Comparison of ENCODE assay signal across 8 mouse cellular contexts in genomic region chr7:81211760-81212159, GRCm38 (mm10). TPM values are rescaled to one million over a fixed set of nuclear protein-coding genes. Genes with fewer than 3 reads are reported as not detected.
A peak's percentile ranks its signal among the peaks of the same experiment; 100 is the strongest.
DNase-seq lines count a peak whose midpoint lies in the region; ATAC-seq lines count a peak whose summit lies in the region.

No protein-coding gene starts in this region.

- peak overlapping the region; percentile 48 for H3K4me3 ChIP-seq in neural tube, embryonic 15.5 days (replicated peaks)

- H3K36me3 ChIP-seq in neural tube, embryonic 15.5 days, result no peaks in the 10 kb centered on the region

- H3K27ac ChIP-seq in neural tube, embryonic 15.5 days (replicated peaks), result no peak overlapping the region

- peaks cover 62% of the 10 kb centered on the region for H3K27me3 ChIP-seq in neural tube, embryonic 15.5 days (replicated peaks)

- H3K9ac ChIP-seq in neural tube, embryonic 15.5 days (replicated peaks), result no peak overlapping the region

- 4% methylated on average over 8 of the region's 8 CpGs for WGBS in neural tube, embryonic 15.5 days

- no peak for ATAC-seq in CD4-positive, CD25-positive, alpha-beta regulatory T cell, adult 4 months
- ATAC-seq in neural tube, embryonic 15.5 days (ENCODE audit: low FRiP score), result no peak

- H3K9me3 ChIP-seq in neural tube, embryonic 15.5 days (replicated peaks), result no peaks in the 10 kb centered on the region

- peaks cover 21% of the 10 kb centered on the region for H3K4me1 ChIP-seq in neural tube, embryonic 15.5 days

- peak overlapping the region; percentile 61 for H3K4me2 ChIP-seq in neural tube, embryonic 15.5 days

- intact Hi-C loops in heart, postnatal 14 days (cut with DNase I), result loop anchor here (2.0 kb wide), 2 partner anchors 45 to 119 kb away; no protein-coding TSS in a partner anchor

- peak; percentile 32 for DNase-seq in CD4-positive, CD25-positive, alpha-beta regulatory T cell, adult 2 months (ENCODE audit: low read depth, low spot score)
- peak; percentile 50 for DNase-seq in embryo, embryonic 10 days (ENCODE audit: low spot score)
- DNase-seq in heart, postnatal 14 days, result peak; percentile 39 to 41
- DNase-seq in kidney, postnatal 36 days, result peak; percentile 65 to 75
- no peak for DNase-seq in cerebellum, postnatal 4 days (ENCODE audit: low spot score in 2 of 2)
- no peak for DNase-seq in cerebellum, postnatal 25 days

RNA-seq across cellular contexts. Expression of gene Pde8a, which starts 1.6 kb away (rescaled TPM):
- polyA plus RNA-seq in CD4-positive, CD25-positive, alpha-beta regulatory T cell, adult 4 months (2017; shearing (Covaris generic)), result 1 to 10 TPM; 1.9 to 2.4 TPM
- total RNA-seq in heart, postnatal 14 days (2021), result 10 to 100 TPM; 13.2 to 14.6 TPM
- 2.5 TPM in 2 replicates for polyA plus RNA-seq in neural tube, embryonic 15.5 days (2015; fragmentation: Nextera tagmentation; extraction: Ambion mirVana)

Comparison
In these comparisons a context has a peak if more than half of its experiments do, and no peak if none do; other contexts are left out.
1. DNase-seq: peak in CD4-positive, CD25-positive, alpha-beta regulatory T cell, adult 2 months (single experiment), embryo, embryonic 10 days (single experiment), heart, postnatal 14 days (2 of 2) and kidney, postnatal 36 days (2 of 2); none in cerebellum, postnatal 4 days (0 of 2) and cerebellum, postnatal 25 days (0 of 2).